Mouse (Mus musculus) heart, adult 10 weeks (tissue): Measurements from ENCODE around the gene Ear6. TPM values are rescaled to one million over a fixed set of nuclear protein-coding genes. Genes with fewer than 3 reads are reported as not detected.

Experiments
- polyA plus RNA-seq: library from polyadenylated mRNA; stranded (reverse); fragments of 350-450 nt; fragmentation: Illumina TruSeq; extraction: RNeasy Lipid Tissue Mini Kit (QIAGEN cat#74804); gene quantifications from one replicate; pipeline ENCODE4 v1.2.3, GENCODE M21; 2014; ENCODE audit warnings: low read depth, low replicate concordance

Ear6 gene
- polyA plus RNA-seq, result not detected

GRCm38 (mm10) chr14:51853399-51853798, at the start of gene Ear6:
Gene Ear6 (plus strand): TSS chr14:51853699.

DNA sequence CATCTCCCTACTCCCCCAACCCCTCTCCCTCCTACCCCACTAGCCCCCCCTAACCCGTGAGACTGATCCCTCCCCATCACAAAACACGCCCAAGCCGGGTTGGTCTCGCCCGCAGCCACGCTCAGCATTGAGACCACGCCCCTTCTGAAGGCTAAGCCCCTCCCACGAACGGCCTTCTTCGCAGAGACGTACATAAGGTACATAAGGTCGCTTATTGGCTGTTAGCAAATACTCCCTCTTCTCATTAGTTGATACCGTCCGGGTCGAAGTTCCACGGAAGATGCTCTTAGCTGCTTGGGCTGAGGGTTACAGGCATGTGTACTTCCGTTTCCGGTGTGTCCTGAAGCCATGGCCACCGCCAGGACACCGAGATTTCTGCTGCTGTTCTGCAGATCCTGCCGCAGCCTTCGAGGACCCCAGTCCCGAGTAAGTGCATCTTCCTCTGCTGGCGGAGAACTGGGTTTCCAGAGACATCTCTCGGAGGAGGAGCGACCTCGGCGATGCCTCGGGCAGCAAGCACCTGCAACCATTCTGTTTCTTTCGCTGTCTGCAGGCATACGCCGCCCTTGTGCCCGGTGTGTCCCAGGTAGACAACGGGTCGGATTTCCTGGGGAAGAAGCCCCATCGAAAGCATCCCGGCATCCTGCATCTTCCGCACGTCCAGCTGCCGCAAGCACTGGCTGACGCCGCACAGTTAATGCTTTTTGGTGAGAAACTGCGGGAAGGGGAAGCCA, 31.3 kb downstream of the Ear6 start, which contains the start of gene Mettl17:
Gene Mettl17, plus strand, starts transcription at position 245 of the 734 bp plus-strand sequence.

GRCm38 (mm10) chr14:51892191-51892939, 38.9 kb downstream of the Ear6 start, which contains the start of gene Slc39a2:
Gene Slc39a2 (plus strand): TSS chr14:51892889.

Other genes starting within 250 kb of the Ear6 start
- gene Gm17078, start 242.4 kb upstream of the Ear6 start, polyA plus RNA-seq, result not detected
- gene Gm4181, start 218.0 kb upstream of the Ear6 start, polyA plus RNA-seq, result not detected
- not detected for gene Gm17079, start 158.2 kb upstream of the Ear6 start, polyA plus RNA-seq
- not detected for gene Gm5800, start 136.5 kb upstream of the Ear6 start, polyA plus RNA-seq
- gene Ang4, start 80.1 kb upstream of the Ear6 start, polyA plus RNA-seq, result not detected
- not detected for gene AY358078, start 53.7 kb upstream of the Ear6 start, polyA plus RNA-seq
- 23.9 TPM for gene Mettl17, start 31.1 kb downstream of the Ear6 start, polyA plus RNA-seq
- 1.2 TPM for gene Slc39a2, start 39.2 kb downstream of the Ear6 start, polyA plus RNA-seq
- 1,656 TPM for gene Ndrg2, start 60.5 kb downstream of the Ear6 start, polyA plus RNA-seq
- not detected for gene Tppp2, start 64.7 kb downstream of the Ear6 start, polyA plus RNA-seq
- not detected for gene Rnase13, start 69.1 kb downstream of the Ear6 start, polyA plus RNA-seq
- gene Arhgef40, start 131.0 kb downstream of the Ear6 start, polyA plus RNA-seq, result 40.6 TPM
- 5.3 TPM for gene Tmem253, start 162.0 kb downstream of the Ear6 start, polyA plus RNA-seq
- 29.1 TPM for gene Zfp219, start 167.0 kb downstream of the Ear6 start, polyA plus RNA-seq
- not detected for gene Olfr221, start 188.8 kb downstream of the Ear6 start, polyA plus RNA-seq